Mouse (Mus musculus) lung, postnatal 0 days (tissue): ENCODE data around the gene Ttc7.

ENCODE experiments used
- CTCF ChIP-seq: IDR thresholded peaks from 2 replicates; pipeline ENCODE4 v1.5.1; 2016; ENCODE audit warnings: antibody characterized with exemption, mild to moderate bottlenecking
- EP300 ChIP-seq: IDR thresholded peaks from 2 replicates; pipeline ENCODE4 v1.6.1; 2016; ENCODE audit warnings: antibody characterized with exemption, mild to moderate bottlenecking, control low read depth

- TF ChIP-seq CTCF (no peak), EP300 (no peak)
Observed at GRCm38 (mm10) chr17:87310497-87310896, 27.8 kb downstream of the Ttc7 start.
